Mouse (Mus musculus) limb, embryonic 13.5 days (tissue): ENCODE results near the gene Gabarapl2. TPM values are rescaled to one million over a fixed set of nuclear protein-coding genes. Genes with fewer than 3 reads are reported as not detected.
"Not testable (repeated sequence)": the region's sequence is repeated elsewhere in the genome, so short reads cannot be mapped to it uniquely, and the experiment has no call there.

Experiments
- ATAC-seq: fragments of 200-750 bp; cut with Nextera tagmentation; 2 replicates; pipeline ENCODE4 v1.8.0; 2017; ENCODE audit warnings: low read depth, moderate number of reproducible peaks, moderate TSS enrichment; ENCODE audit not compliant: low FRiP score
- H3K27ac ChIP-seq: fragments of 300-500 bp; sonication (generic); 2 replicates; pipeline ENCODE4 v1.5.1; 2015; ENCODE audit warnings: inconsistent platforms, mild to moderate bottlenecking, moderate library complexity
- H3K27me3 ChIP-seq: fragments of 300-500 bp; sonication (generic); 2 replicates; pipeline ENCODE4 v1.6.1; 2015; ENCODE audit warnings: mild to moderate bottlenecking, inconsistent platforms
- H3K36me3 ChIP-seq: fragments of 300-500 bp; sonication (generic); 2 replicates; pipeline ENCODE4 v1.6.1; 2015; ENCODE audit warnings: inconsistent platforms, mild to moderate bottlenecking, moderate library complexity
- H3K4me1 ChIP-seq: fragments of 300-500 bp; sonication (generic); 2 replicates; pipeline ENCODE4 v1.6.1; 2015; ENCODE audit warnings: inconsistent platforms
- H3K4me2 ChIP-seq: fragments of 300-500 bp; sonication (generic); replicated peaks from 2 replicates; pipeline ENCODE4 v1.6.1; 2015; ENCODE audit warnings: inconsistent platforms, mild to moderate bottlenecking, moderate library complexity
- H3K4me3 ChIP-seq: fragments of 300-500 bp; sonication (generic); 2 replicates; pipeline ENCODE4 v1.5.1; 2015; ENCODE audit warnings: moderate library complexity, mild to moderate bottlenecking, inconsistent platforms
- H3K9ac ChIP-seq: fragments of 300-500 bp; sonication (generic); 2 replicates; pipeline ENCODE4 v1.6.1; 2015; ENCODE audit warnings: mild to moderate bottlenecking, inconsistent platforms
- H3K9me3 ChIP-seq: fragments of 300-500 bp; sonication (generic); 2 replicates; pipeline ENCODE4 v1.6.1; 2016; ENCODE audit warnings: inconsistent platforms
- WGBS: fragments of 180-500 bp; shearing (Covaris S2); methylation state at CpG from one replicate; pipeline ENCODE4 v1.1.7; 2015; 5-methylcytosine and 5-hydroxymethylcytosine counted together
- polyA plus RNA-seq: library from polyadenylated mRNA; unstranded; fragments of >200 nt; fragmentation: Nextera tagmentation; extraction: Ambion mirVana; gene quantifications from 2 replicates; pipeline ENCODE4 v1.2.1, GENCODE M21; 2015

The Gabarapl2 gene
- polyA plus RNA-seq, 1 experiment from 2014 or later: 163 TPM

DNA sequence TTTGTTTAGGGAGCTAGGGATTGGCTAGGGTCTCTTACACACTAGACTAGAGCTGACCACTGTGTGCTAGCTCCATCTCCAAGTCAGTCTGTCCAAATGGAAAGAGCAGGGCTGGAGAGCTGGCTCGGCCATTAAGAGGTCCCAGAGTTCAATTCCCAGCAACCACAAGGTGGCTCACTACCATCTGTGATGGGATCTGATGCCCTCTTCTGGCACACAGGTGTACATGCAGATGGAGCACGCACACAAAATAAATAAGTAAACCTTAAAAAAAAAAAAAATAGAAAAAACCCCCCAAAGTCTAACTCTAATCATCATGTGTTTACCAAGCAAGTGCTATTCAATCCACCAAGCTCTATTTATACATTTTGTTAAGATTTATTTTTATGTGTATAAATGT is 20.8 kb upstream of the Gabarapl2 start:
- Histone ChIP-seq H3K27ac (no peak overlapping the region), H3K4me1 (no peaks in the 10 kb centered on the region), H3K27me3 (no peaks in the 10 kb centered on the region), H3K4me2 (no peak overlapping the region), H3K4me3 (no peak overlapping the region), H3K36me3 (peaks cover 36% of the 10 kb centered on the region), H3K9me3 (0 out of 2 replicates have a peak, but pooled peaks cover 2% of the 10 kb centered on the region), H3K9ac (no peak overlapping the region)
- no peak for ATAC-seq
- WGBS: 95% methylated on average over 2 of the region's 2 CpGs

DNA sequence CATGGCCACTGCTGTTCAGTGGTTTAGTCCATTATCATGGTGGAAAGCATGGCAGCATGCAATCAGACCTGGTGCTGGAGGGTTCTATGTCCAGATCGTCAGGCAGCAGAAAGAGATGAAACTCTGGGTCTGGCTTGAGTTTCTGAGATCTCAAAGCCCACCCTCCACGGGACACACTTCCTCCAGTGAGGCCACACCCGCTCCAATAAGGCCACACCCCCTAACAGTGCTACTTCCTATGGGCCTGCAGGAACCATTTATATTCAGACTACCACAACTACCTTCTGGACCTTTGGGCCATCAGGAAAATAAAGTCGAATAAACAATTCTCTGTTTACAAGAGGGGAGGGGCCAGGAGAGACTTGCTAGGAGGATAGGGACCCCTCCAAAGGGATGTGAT is 19.5 kb upstream of the Gabarapl2 start:
- Histone ChIP-seq H3K4me2 (no peak overlapping the region), H3K36me3 (peaks cover 28% of the 10 kb centered on the region), H3K9me3 (0 out of 2 replicates have a peak, but pooled peaks cover 2% of the 10 kb centered on the region), H3K4me3 (no peak overlapping the region), H3K27me3 (no peaks in the 10 kb centered on the region), H3K4me1 (no peaks in the 10 kb centered on the region), H3K27ac (no peak overlapping the region), H3K9ac (no peak overlapping the region)
- WGBS: 76% methylated on average over 4 of the region's 4 CpGs
- no peak for ATAC-seq

DNA sequence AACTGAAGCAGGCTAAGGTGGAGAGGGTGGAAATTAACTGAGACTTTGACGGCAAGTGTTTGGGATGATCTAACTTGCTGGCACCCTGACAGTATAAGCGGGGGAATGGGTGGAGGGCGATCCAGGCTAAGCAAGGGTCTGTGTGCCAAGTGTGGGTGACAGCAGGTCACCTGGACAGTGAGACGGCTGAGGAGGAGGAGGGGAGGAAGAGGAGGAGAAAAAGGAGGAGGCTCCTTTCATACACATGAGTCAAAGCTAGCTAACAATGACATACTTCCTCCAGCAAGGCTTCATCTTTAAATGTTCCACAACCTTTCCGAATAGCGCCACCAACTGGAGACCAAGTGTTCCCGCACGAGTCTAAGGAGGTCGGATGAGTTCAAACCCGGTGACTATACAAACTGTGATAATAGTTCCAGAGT is 17.1 kb upstream of the Gabarapl2 start:
- Histone ChIP-seq H3K4me1 (no peaks in the 10 kb centered on the region), H3K27ac (no peak overlapping the region), H3K4me3 (no peak overlapping the region), H3K27me3 (no peaks in the 10 kb centered on the region), H3K9ac (no peak overlapping the region), H3K4me2 (no peak overlapping the region), H3K36me3 (peaks cover 10% of the 10 kb centered on the region), H3K9me3 (0 out of 2 replicates have a peak, but pooled peaks cover 2% of the 10 kb centered on the region)
- 35% methylated on average over 10 of the region's 10 CpGs for WGBS
- no peak for ATAC-seq

DNA sequence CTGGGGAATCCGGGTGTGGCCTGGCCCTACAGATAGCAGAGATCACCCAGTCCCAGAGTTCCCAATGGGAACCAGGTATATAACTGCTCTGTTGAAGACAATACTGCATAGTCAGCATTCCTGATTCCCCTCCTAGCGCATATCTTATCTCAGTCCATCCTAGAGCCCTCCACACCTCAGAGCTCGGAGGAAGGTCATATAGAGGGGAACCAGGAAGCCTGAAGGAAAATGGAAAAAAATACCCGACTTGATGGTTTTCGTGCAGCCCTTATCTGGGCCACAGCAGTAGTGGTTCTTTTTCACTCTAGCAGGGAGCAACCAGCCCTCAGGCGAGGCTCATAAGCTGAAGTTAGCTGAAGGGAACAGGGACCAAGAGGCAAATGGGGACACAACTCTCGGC is 15.5 kb upstream of the Gabarapl2 start:
- no peak overlapping the region for H3K9ac ChIP-seq
- H3K9me3 ChIP-seq: no peaks in the 10 kb centered on the region
- 0 out of 2 replicates have a peak, but pooled peaks cover 4% of the 10 kb centered on the region for H3K36me3 ChIP-seq
- no peak overlapping the region for H3K4me2 ChIP-seq
- WGBS: 78% methylated on average over 7 of the region's 7 CpGs
- no peak overlapping the region for H3K4me3 ChIP-seq
- no peaks in the 10 kb centered on the region for H3K4me1 ChIP-seq
- H3K27ac ChIP-seq: no peak overlapping the region
- ATAC-seq: no peak
- no peaks in the 10 kb centered on the region for H3K27me3 ChIP-seq

DNA sequence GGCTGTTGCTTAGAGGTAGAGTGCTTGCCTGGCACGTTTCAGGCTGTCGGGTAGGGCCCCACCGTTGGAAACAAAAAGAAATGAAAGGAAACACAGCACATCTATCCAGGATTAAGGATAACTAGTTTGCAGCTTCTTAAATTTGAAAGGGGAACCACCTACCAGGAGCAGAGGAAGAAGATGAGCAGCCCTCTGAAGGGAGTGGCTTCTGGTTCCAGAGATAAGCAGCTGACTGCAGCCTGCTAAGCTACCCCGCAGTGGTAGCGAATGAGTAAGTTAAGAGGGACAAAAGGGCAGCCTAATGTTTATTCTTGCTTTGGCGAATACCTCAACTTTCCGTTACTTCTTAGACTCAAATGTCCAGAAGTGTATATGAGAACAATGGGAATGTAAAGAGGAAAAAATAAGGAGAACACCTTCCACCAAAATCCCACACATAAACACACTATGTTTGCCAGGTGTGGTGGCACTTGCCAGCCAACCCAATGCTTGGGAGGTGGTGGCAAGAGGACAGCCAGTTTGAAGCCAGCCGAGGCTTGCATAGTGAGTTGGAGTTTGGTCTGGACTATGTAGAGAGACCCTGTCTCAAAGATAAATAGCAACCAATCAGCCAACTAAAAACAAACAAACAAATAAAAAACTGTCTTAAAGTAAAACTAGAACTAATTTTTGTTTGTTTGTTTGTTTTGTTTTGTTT is 10.7 kb upstream of the Gabarapl2 start:
- ATAC-seq: no peak
- 76% methylated on average over 8 of the region's 8 CpGs for WGBS
- H3K4me3 ChIP-seq: no peak overlapping the region
- no peak overlapping the region for H3K27ac ChIP-seq
- no peaks in the 10 kb centered on the region for H3K36me3 ChIP-seq
- no peaks in the 10 kb centered on the region for H3K9me3 ChIP-seq
- H3K4me1 ChIP-seq: peaks cover 25% of the 10 kb centered on the region
- H3K27me3 ChIP-seq: no peaks in the 10 kb centered on the region
- no peak overlapping the region for H3K9ac ChIP-seq
- no peak overlapping the region for H3K4me2 ChIP-seq

DNA sequence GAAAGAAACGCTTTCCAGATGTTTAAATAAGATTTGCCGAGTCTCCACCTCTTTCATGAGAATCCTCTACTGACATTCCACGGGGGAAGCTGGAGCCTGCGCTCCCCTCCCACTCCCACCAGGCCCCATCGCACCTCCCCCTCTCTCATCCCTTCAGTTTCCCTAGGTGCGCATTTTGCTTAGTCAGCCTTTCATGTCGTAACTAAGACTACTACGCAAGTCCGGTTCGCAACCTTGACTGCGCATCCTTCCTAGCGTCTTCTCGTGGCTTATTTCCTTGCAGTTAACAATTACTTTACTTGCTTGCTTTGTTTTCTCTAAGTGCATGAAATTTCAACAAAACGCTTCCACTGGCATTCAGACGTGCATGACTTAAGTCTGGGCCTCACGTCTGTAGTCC is 8.8 kb upstream of the Gabarapl2 start:
- H3K4me3 ChIP-seq: no peak overlapping the region
- no peak for ATAC-seq
- no peak overlapping the region for H3K9ac ChIP-seq
- no peaks in the 10 kb centered on the region for H3K36me3 ChIP-seq
- peaks cover 25% of the 10 kb centered on the region for H3K4me1 ChIP-seq
- H3K4me2 ChIP-seq: no peak overlapping the region
- H3K27ac ChIP-seq: no peak overlapping the region
- H3K27me3 ChIP-seq: no peaks in the 10 kb centered on the region
- no peaks in the 10 kb centered on the region for H3K9me3 ChIP-seq
- 68% methylated on average over 16 of the region's 16 CpGs for WGBS

DNA sequence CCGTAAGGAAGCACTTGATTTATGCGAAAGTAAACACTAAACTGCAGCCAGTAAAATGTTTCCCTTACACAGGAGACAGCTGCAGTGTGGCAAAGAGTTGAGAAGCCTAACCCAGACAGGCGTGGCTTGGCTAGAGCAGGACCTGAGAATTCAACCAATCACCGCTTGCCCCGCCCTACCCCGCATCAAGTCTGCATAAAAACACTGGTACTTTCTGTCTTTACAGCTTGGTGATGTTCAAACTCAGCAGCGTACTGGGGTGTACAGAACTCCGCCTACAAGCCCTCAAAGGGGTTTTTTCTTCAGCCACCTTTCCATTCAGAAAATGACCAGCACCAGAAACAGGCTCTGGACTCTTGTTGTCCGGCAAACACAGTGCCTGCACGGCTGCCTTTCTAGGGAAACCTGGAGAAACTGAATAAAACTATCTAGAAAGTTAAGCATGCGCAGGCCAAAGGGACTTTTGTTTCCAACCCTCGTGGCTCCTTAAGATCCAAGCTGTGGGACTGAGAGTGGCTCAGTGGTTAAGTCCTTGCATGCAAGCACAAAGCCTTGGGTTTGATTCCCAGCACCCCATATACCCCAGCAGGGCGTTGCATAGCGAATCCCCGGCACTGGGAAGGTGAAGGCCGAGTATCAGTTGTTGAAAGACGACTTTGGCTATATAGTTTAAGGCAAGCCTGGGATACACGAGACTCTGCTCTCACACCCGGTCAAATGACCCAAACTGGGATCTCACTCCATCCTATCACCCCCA is 7.7 kb upstream of the Gabarapl2 start:
- Histone ChIP-seq H3K9ac (peak overlapping the region; percentile 79), H3K9me3 (no peaks in the 10 kb centered on the region), H3K27ac (peak overlapping the region; percentile 81), H3K27me3 (no peaks in the 10 kb centered on the region), H3K4me1 (peaks cover 25% of the 10 kb centered on the region), H3K4me3 (peak overlapping the region; percentile 74), H3K36me3 (no peaks in the 10 kb centered on the region), H3K4me2 (peak overlapping the region; percentile 94)
- 0 out of 2 replicates have a peak, but pooled peaks have one; percentile 24 for ATAC-seq
- WGBS: 29% methylated on average over 19 of the region's 19 CpGs

DNA sequence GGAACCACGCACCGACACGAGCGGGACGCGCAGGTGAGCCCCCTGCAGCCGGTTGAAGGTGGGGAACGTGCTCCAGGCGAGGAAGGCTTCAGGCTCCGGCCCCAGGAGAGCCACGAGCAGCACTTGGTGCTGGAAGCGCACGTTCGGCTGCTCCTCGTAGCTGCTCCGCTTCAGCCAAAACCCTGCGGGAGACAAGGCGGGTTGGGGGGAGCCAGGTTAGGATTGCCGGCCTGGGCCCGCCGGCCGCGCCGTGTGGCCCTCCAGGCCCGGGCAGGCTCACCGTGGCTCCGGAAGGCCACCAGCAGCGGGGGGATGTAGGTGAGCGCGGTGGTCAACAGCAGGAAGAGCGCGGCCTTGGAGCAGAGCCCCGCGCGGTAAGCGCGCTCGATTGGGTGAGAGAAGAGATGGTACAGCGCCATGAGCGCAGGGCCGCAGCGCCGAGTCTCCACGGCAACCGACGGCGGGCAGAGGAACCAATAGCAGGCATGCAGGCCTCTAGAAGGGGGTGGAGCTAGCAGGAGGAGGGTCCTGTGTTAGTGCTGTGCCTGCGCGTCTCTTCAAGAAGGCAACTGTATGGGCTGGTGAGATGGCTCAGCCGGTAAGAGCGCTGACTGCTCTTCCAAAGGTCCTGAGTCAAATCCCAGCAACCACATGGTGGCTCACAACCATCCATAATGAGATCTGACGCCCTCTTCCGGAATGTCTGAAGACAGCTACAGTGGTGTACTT is 7.0 kb upstream of the Gabarapl2 start, which contains the start of gene Tmem231:
Gene Tmem231 (minus strand): TSS at position 534 of the 729 bp plus-strand sequence.
- under 1% methylated on average over 53 of the region's 53 CpGs for WGBS
- ATAC-seq: peak; percentile 100
- H3K4me2 ChIP-seq: peak within 1 kb of the TSS; percentile 94

DNA sequence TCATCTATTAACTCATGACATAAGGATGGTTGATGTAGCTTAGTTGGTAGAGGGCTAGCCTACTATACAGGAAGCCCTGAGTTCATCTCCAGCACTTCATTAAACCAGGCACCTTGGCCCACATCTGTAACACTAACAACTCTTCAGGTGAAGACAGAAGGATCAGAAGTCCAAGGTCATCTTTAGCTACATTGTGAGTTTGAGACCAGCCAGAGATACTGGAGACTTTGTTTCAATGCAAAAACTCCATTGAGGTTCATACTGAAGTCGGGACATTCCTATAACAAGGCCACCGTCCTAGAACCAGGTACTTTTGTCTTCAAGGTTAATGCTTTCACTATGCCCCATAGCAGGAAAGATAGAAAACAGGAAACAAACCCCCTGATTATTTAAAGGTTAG is 6.3 kb upstream of the Gabarapl2 start:
- Histone ChIP-seq H3K36me3 (no peaks in the 10 kb centered on the region), H3K4me2 (no peak overlapping the region), H3K27me3 (no peaks in the 10 kb centered on the region), H3K4me1 (peaks cover 25% of the 10 kb centered on the region), H3K4me3 (no peak overlapping the region), H3K9ac (no peak overlapping the region), H3K9me3 (no peaks in the 10 kb centered on the region), H3K27ac (no peak overlapping the region)
- WGBS: 85% methylated on average over 2 of the region's 2 CpGs
- no peak for ATAC-seq

More for the DNA sequence above, 7.0 kb upstream of the Gabarapl2 start, which contains the start of gene Tmem231:
- Histone ChIP-seq H3K27me3 (no peaks in the 10 kb centered on the region), H3K9ac (peak within 1 kb of the TSS; percentile 79), H3K4me3 (peak within 1 kb of the TSS; percentile 74), H3K9me3 (no peaks in the 10 kb centered on the region), H3K4me1 (peaks cover 25% of the 10 kb centered on the region), H3K36me3 (no peaks in the 10 kb centered on the region), H3K27ac (peak within 1 kb of the TSS; percentile 81)

DNA sequence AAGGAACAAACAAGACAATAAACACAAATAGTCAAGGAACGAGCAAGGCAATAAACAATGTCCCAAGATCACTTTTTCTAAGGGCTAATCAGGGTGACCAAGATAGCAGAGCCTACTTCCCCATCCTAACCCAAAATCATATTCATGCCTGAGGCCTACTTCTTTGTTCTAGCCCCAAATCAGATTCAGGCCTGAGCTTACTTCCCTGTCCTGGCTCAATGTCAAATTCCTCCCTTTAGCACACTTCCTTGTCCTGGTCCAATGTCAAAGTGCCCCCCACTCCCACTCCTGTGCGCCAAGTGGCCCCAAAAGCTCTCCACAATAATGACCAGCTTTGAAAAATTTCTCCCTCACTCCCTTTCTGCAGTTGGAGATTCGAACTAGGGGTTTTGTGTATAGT is 3.3 kb upstream of the Gabarapl2 start:
- ATAC-seq: no peak
- Histone ChIP-seq H3K9ac (no peak overlapping the region), H3K36me3 (peaks cover 3% of the 10 kb centered on the region), H3K9me3 (no peaks in the 10 kb centered on the region), H3K4me1 (peaks cover 29% of the 10 kb centered on the region), H3K27me3 (no peaks in the 10 kb centered on the region), H3K27ac (no peak overlapping the region), H3K4me2 (no peak overlapping the region), H3K4me3 (no peak overlapping the region)
- 65% methylated on average over 3 of the region's 3 CpGs for WGBS

DNA sequence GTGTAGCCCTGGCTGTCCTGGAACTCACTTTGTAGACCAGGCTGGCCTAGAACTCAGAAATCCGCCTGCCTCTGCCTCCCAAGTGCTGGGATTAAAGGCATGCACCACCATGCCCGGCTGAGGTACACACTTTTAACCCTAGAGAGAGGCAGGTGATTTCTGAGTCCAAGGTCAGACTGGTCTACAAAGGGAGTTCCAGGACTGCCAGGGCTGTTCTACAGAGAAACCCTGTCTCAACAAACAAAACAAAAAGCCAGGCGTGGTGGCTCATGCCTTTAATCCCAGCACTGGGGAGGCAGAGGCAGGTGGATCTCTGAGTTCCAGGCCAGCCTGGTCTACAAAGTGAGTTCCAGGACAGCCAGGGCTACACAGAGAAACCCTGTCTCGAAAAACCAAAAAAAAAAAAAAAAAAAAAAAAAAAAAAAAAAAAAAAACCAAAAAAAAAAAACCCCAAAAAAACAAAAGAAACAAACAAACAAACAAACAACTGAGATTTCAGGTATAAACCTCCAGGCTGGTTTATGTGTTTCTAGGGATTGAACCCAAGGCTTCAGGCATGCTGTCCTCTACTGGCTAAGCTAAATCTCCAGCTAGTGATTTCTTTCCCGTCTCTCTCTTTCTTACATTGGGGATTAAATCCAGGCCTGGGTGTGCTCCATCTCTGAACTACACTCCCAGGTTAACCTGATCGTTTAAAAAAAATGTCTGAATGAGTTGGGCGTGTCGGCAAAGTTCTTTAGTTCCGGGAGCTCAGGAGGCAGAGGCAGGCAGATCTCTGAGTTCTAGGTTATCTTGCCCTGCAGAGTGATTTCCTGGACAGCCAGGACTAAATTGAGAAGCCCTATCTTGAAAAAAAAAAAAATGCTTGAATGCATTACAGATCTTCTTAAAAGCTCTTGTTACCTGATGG is 2.2 kb upstream of the Gabarapl2 start:
- H3K27ac ChIP-seq, ATAC-seq, H3K4me3 ChIP-seq, H3K27me3 ChIP-seq, H3K9ac ChIP-seq, H3K4me2 ChIP-seq, H3K9me3 ChIP-seq: not testable (repeated sequence)
- 87% methylated on average over 9 of the region's 9 CpGs for WGBS
- peaks cover 19% of the 10 kb centered on the region for H3K4me1 ChIP-seq
- peaks cover 12% of the 10 kb centered on the region for H3K36me3 ChIP-seq
